Comparison of ENCODE assay signal across 11 mouse cellular contexts in genomic region chr9:96981121-96981520, GRCm38 (mm10). TPM values are rescaled to one million over a fixed set of nuclear protein-coding genes. Genes with fewer than 3 reads are reported as not detected.
DNase-seq lines count a peak whose midpoint lies in the region; ATAC-seq and TF ChIP-seq lines count a peak whose summit lies in the region.
"Had no signal": no experiment of that assay in that cellular context is flagged by ENCODE, and none has a peak within 500 bp of the region (broad histone marks: within the 10 kb centered on the region; RNA-seq: fewer than 3 reads in every experiment).

No protein-coding gene starts in this region.

- no peak overlapping the region for H3K4me3 ChIP-seq in midbrain, embryonic 11.5 days (ENCODE audit: low read depth, low read length)
- no peak overlapping the region for H3K4me3 ChIP-seq in midbrain, embryonic 16.5 days (ENCODE audit: low read depth, low read length)
- no peak overlapping the region for H3K4me3 ChIP-seq in forebrain, embryonic 15.5 days
- no peak overlapping the region for H3K4me3 ChIP-seq in limb, embryonic 11.5 days (ENCODE audit: low read depth, low read length)
- no peak overlapping the region for H3K4me3 ChIP-seq in left cerebral cortex, adult 2 months

- no peaks in the 10 kb centered on the region for H3K36me3 ChIP-seq in midbrain, embryonic 11.5 days (ENCODE audit: control insufficient read depth, insufficient read depth, low read length)
- no peaks in the 10 kb centered on the region for H3K36me3 ChIP-seq in midbrain, embryonic 16.5 days (ENCODE audit: control insufficient read depth, insufficient read depth, low read length)
- H3K36me3 ChIP-seq in forebrain, embryonic 15.5 days, result no peaks in the 10 kb centered on the region
- H3K36me3 ChIP-seq in limb, embryonic 11.5 days (ENCODE audit: control insufficient read depth, insufficient read depth, low read length), result no peaks in the 10 kb centered on the region

- no peak for TF ChIP-seq CTCF in left cerebral cortex, adult 2 months (IDR thresholded peaks at IDR 0.05)

- peak; percentile 3 for ATAC-seq in midbrain, embryonic 11.5 days (ENCODE audit: low FRiP score)
- no peak for ATAC-seq in midbrain, embryonic 16.5 days
- 0 out of 2 replicates have a peak, but pooled peaks have one; percentile 2 for ATAC-seq in forebrain, embryonic 15.5 days (replicated peaks)
- peak; percentile 35 for ATAC-seq in limb, embryonic 11.5 days (ENCODE audit: insufficient number of reproducible peaks, low FRiP score, low TSS enrichment, low read depth)
- ATAC-seq: lung, postnatal 0 days had no signal

- H3K9me3 ChIP-seq in midbrain, embryonic 11.5 days (ENCODE audit: control insufficient read depth, low read length), result no peaks in the 10 kb centered on the region
- no peaks in the 10 kb centered on the region for H3K9me3 ChIP-seq in midbrain, embryonic 16.5 days (replicated peaks; ENCODE audit: control insufficient read depth, low read length, poor library complexity, severe bottlenecking)
- no peaks in the 10 kb centered on the region for H3K9me3 ChIP-seq in forebrain, embryonic 15.5 days
- H3K9me3 ChIP-seq in limb, embryonic 11.5 days (ENCODE audit: control insufficient read depth, low read length), result no peaks in the 10 kb centered on the region

- no peaks in the 10 kb centered on the region for H3K27me3 ChIP-seq in midbrain, embryonic 11.5 days (ENCODE audit: control insufficient read depth, insufficient read depth, low read length)
- no peaks in the 10 kb centered on the region for H3K27me3 ChIP-seq in midbrain, embryonic 16.5 days (ENCODE audit: control insufficient read depth, insufficient read depth, low read depth, low read length)
- H3K27me3 ChIP-seq in forebrain, embryonic 15.5 days, result no peaks in the 10 kb centered on the region
- no peaks in the 10 kb centered on the region for H3K27me3 ChIP-seq in limb, embryonic 11.5 days (ENCODE audit: control insufficient read depth, insufficient read depth, low read length)

- H3K4me1 ChIP-seq in midbrain, embryonic 11.5 days (ENCODE audit: control insufficient read depth, insufficient read depth, low read length), result peaks cover 79% of the 10 kb centered on the region
- H3K4me1 ChIP-seq in midbrain, embryonic 16.5 days (ENCODE audit: control insufficient read depth, insufficient read depth, low read length), result peaks cover 32% of the 10 kb centered on the region
- peaks cover 46% of the 10 kb centered on the region for H3K4me1 ChIP-seq in forebrain, embryonic 15.5 days
- H3K4me1 ChIP-seq in limb, embryonic 11.5 days (ENCODE audit: control insufficient read depth, insufficient read depth, low read length), result peaks cover 58% of the 10 kb centered on the region

- DNase-seq in midbrain, embryonic 11.5 days (ENCODE audit: low spot score, missing footprints), result peak; percentile 93
- DNase-seq in limb, embryonic 11.5 days (ENCODE audit: low spot score), result no peak
- DNase-seq in natural killer cell, adult 2 months (ENCODE audit: low spot score in 2 of 2), result no peak
- DNase-seq in left cerebral cortex, postnatal 10 days (ENCODE audit: extremely low spot score in 1 of 2, low spot score in 2 of 2), result no peak
- no peak for DNase-seq in left cerebral cortex, adult 2 months (ENCODE audit: extremely low spot score in 1 of 2, low spot score in 2 of 2)
- DNase-seq: gastrocnemius, postnatal 10 days; liver; thymus, postnatal 4 days had no signal

- WGBS in midbrain, embryonic 11.5 days, result 10% methylated on average over 9 of the region's 9 CpGs
- 14% methylated on average over 9 of the region's 9 CpGs for WGBS in midbrain, embryonic 16.5 days
- 12% methylated on average over 9 of the region's 9 CpGs for WGBS in forebrain, embryonic 15.5 days
- 6% methylated on average over 9 of the region's 9 CpGs for WGBS in limb, embryonic 11.5 days

- peak overlapping the region; percentile 19; the same call in 1 of the 2 replicates for H3K4me2 ChIP-seq in midbrain, embryonic 11.5 days
- no peak overlapping the region for H3K4me2 ChIP-seq in midbrain, embryonic 16.5 days (ENCODE audit: low read length)
- H3K4me2 ChIP-seq in forebrain, embryonic 15.5 days (replicated peaks), result no peak overlapping the region
- H3K4me2 ChIP-seq in limb, embryonic 11.5 days (ENCODE audit: low read depth, severe bottlenecking), result no peak overlapping the region

- intact Hi-C loops in left cerebral cortex, postnatal 10 days (cut with DNase I), result no loop called here
- intact Hi-C loops in left cerebral cortex, adult 2 months (cut with DNase I), result no loop called here

- H3K9ac ChIP-seq in midbrain, embryonic 11.5 days (ENCODE audit: low read length), result no peak overlapping the region
- H3K9ac ChIP-seq in midbrain, embryonic 16.5 days (ENCODE audit: low read depth, low read length), result no peak overlapping the region
- no peak overlapping the region for H3K9ac ChIP-seq in forebrain, embryonic 15.5 days (replicated peaks)
- no peak overlapping the region for H3K9ac ChIP-seq in limb, embryonic 11.5 days (ENCODE audit: low read length)

- H3K27ac ChIP-seq in midbrain, embryonic 11.5 days (ENCODE audit: low read depth, low read length), result peak overlapping the region; percentile 94
- no peak overlapping the region for H3K27ac ChIP-seq in midbrain, embryonic 16.5 days (ENCODE audit: low read length)
- peak overlapping the region; percentile 69 for H3K27ac ChIP-seq in forebrain, embryonic 15.5 days (replicated peaks)
- peak overlapping the region; percentile 72 for H3K27ac ChIP-seq in limb, embryonic 11.5 days (replicated peaks; ENCODE audit: low read depth, low read length)
- no peak overlapping the region for H3K27ac ChIP-seq in left cerebral cortex, adult 2 months

RNA-seq across cellular contexts. Expression of gene Spsb4, which starts 37.5 kb away (rescaled TPM):
- polyA plus RNA-seq in midbrain, embryonic 11.5 days (2014; fragmentation: Nextera tagmentation; extraction: Ambion mirVana), result 107 and 115 TPM in 2 replicates
- polyA plus RNA-seq in midbrain, embryonic 16.5 days (2015; fragmentation: Nextera tagmentation; extraction: Ambion mirVana), result 23.5 and 28.3 TPM in 2 replicates
- 24.7 and 25.6 TPM in 2 replicates for polyA plus RNA-seq in forebrain, embryonic 15.5 days (2015; fragmentation: Nextera tagmentation; extraction: Ambion mirVana)
- 44.5 and 45.8 TPM in 2 replicates for polyA plus RNA-seq in limb, embryonic 11.5 days (2014; fragmentation: Nextera tagmentation; extraction: Ambion mirVana)
- 10 to 100 TPM in 1 of 2 experiments, 1 to 10 TPM in 1; 8.7 to 11.6 TPM for total RNA-seq in left cerebral cortex, postnatal 10 days (2021)
- 1 to 10 TPM; 5.2 to 5.6 TPM for total RNA-seq in left cerebral cortex, adult 2 months (2021)

Comparison
In these comparisons a context has a peak if more than half of its experiments do, and no peak if none do; other contexts are left out.
1. H3K27ac ChIP-seq: peak in midbrain, embryonic 11.5 days (single experiment), forebrain, embryonic 15.5 days (single experiment) and limb, embryonic 11.5 days (single experiment); none in midbrain, embryonic 16.5 days (single experiment) and left cerebral cortex, adult 2 months (single experiment).